Mouse (Mus musculus) MEL (cell line): Measurements from ENCODE around the gene Slamf8.

Source experiments
- CTCF ChIP-seq, 3 experiments: IDR thresholded peaks in 2 of 3; conservative IDR thresholded peaks in 1 of 3; 2 replicates each; pipeline ENCODE4 v1.5.1; 2011 to 2012; ENCODE audit warnings: low read length in 3 of 3, low read depth in 2 of 3, mild to moderate bottlenecking in 2 of 3, improper control_type of control experiment in 1 of 3, inconsistent platforms in 1 of 3, mixed read lengths in 1 of 3, moderate library complexity in 1 of 3; ENCODE audit not compliant: control insufficient read depth in 1 of 3, insufficient read depth in 1 of 3, poor library complexity in 1 of 3, severe bottlenecking in 1 of 3
- E2F4 ChIP-seq: IDR thresholded peaks from 2 replicates; pipeline ENCODE4 v1.6.1; 2011; ENCODE audit warnings: low read depth, low read length, improper control_type of control experiment, borderline replicate concordance
- EP300 ChIP-seq, 2 experiments: IDR thresholded peaks; 2 replicates each; pipeline ENCODE4 v1.6.1; 2011; ENCODE audit warnings: improper control_type of control experiment in 2 of 2, low read length in 2 of 2, low read depth in 1 of 2, mild to moderate bottlenecking in 1 of 2
- GABPA ChIP-seq: IDR thresholded peaks from 2 replicates; pipeline ENCODE4 v1.6.1; 2012; ENCODE audit warnings: low read depth, mild to moderate bottlenecking, inconsistent platforms, low read length, improper control_type of control experiment, moderate library complexity
- GATA1 ChIP-seq: IDR thresholded peaks from 2 replicates; pipeline ENCODE4 v1.6.1; 2011; ENCODE audit warnings: low read depth, low read length, improper control_type of control experiment
- MAFK ChIP-seq: IDR thresholded peaks from 2 replicates; pipeline ENCODE4 v1.6.1; 2011; ENCODE audit warnings: low read depth, mild to moderate bottlenecking, low read length, improper control_type of control experiment, borderline replicate concordance
- MAX ChIP-seq: IDR thresholded peaks from 2 replicates; pipeline ENCODE4 v1.6.1; 2011; ENCODE audit warnings: low read length, improper control_type of control experiment
- MYC ChIP-seq: IDR thresholded peaks from 2 replicates; pipeline ENCODE4 v1.6.1; 2011; ENCODE audit warnings: low read depth, mild to moderate bottlenecking, low read length, improper control_type of control experiment, moderate library complexity
- POLR2A ChIP-seq, 2 experiments: IDR thresholded peaks; 2 replicates each; pipeline ENCODE4 v1.6.1; 2011 to 2012; ENCODE audit warnings: low read length in 2 of 2, mild to moderate bottlenecking in 2 of 2, control low read depth in 1 of 2, improper control_type of control experiment in 1 of 2, low read depth in 1 of 2, moderate library complexity in 1 of 2; ENCODE audit not compliant: control insufficient read depth in 1 of 2, insufficient read depth in 1 of 2, poor library complexity in 1 of 2

- no peak for TF ChIP-seq CTCF (IDR thresholded peaks at IDR 0.05 in 2 of 3, conservative IDR thresholded peaks at IDR 0.05 in 1 of 3; ENCODE audit: control insufficient read depth in 1 of 3, insufficient read depth in 1 of 3, low read depth in 2 of 3, low read length in 3 of 3, poor library complexity in 1 of 3, severe bottlenecking in 1 of 3)
- no peak for TF ChIP-seq GABPA
- TF ChIP-seq POLR2A (IDR thresholded peaks at IDR 0.05; ENCODE audit: control insufficient read depth in 1 of 2, insufficient read depth in 1 of 2, low read depth in 1 of 2, low read length in 2 of 2, poor library complexity in 1 of 2) = no peak
- no peak for TF ChIP-seq E2F4
- no peak for TF ChIP-seq MYC
- no peak for TF ChIP-seq MAFK
- no peak for TF ChIP-seq MAX
- TF ChIP-seq GATA1 = no peak
- no peak for TF ChIP-seq EP300 (IDR thresholded peaks at IDR 0.05; ENCODE audit: low read depth in 1 of 2, low read length in 2 of 2)
Measured at GRCm38 (mm10) chr1:172618141-172618540, 27.8 kb upstream of the Slamf8 start.
